Comparison of ENCODE assay signal across 10 mouse cellular contexts in the genomic region with DNA sequence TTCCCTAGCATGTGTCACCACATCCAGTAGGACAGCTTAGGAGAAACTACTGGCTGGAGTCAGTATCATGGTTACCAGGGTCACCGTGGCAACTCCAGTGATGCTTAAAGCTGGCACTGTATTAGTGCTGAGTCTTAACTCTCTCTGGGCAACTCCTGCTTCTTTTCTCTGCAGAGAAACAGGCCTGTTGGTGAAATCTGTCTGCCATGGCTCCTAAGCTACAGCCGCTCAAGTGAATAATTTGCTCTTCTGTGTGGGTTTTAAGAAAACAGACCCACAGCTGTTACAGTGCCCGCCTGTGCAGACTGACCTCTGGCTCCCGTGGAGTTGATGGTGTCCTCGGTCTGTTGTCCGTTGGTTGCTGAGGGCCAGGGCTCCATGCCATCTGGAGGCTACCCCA.
DNase-seq lines count a peak whose midpoint lies in the region; ATAC-seq lines count a peak whose summit lies in the region.
"Had no signal": no experiment of that assay in that cellular context is flagged by ENCODE, and none has a peak within 500 bp of the region (broad histone marks: within the 10 kb centered on the region; RNA-seq: fewer than 3 reads in every experiment).

No protein-coding gene starts in this region.

- peak; percentile 36 for DNase-seq in brain, adult 2 months (ENCODE audit: low read depth, low spot score)
- DNase-seq in brain, embryonic 18.5 days (ENCODE audit: low read depth, low spot score) = peak; percentile 37
- DNase-seq in midbrain, embryonic 11.5 days (ENCODE audit: low spot score, missing footprints) = peak; percentile 89
- DNase-seq in heart, embryonic 10.5 days (ENCODE audit: low spot score) = no peak
- no peak for DNase-seq in lung, postnatal 36 days
- DNase-seq in kidney, postnatal 10 days = no peak
- DNase-seq: heart, postnatal 14 days had no signal

- WGBS in forebrain, embryonic 16.5 days = 32% methylated on average over 6 of the region's 6 CpGs
- 46% methylated on average over 6 of the region's 6 CpGs for WGBS in midbrain, embryonic 11.5 days
- 82% methylated on average over 6 of the region's 6 CpGs for WGBS in heart, embryonic 10.5 days

- ATAC-seq in forebrain, embryonic 16.5 days = peak; percentile 76
- ATAC-seq in midbrain, embryonic 11.5 days (ENCODE audit: low FRiP score) = peak; percentile 69
- no peak for ATAC-seq in monocyte, adult 5-6 weeks (replicated peaks; ENCODE audit: insufficient number of reproducible peaks, low FRiP score, low TSS enrichment, poor library complexity, severe bottlenecking)
- ATAC-seq: liver, embryonic 12.5 days had no signal

- peaks cover 39% of the 10 kb centered on the region for H3K4me1 ChIP-seq in forebrain, embryonic 16.5 days (replicated peaks; ENCODE audit: control insufficient read depth, insufficient read depth, low read length)
- peaks cover 26% of the 10 kb centered on the region for H3K4me1 ChIP-seq in midbrain, embryonic 11.5 days (ENCODE audit: control insufficient read depth, insufficient read depth, low read length)
- peaks cover 10% of the 10 kb centered on the region; the same call in 1 of the 2 replicates for H3K4me1 ChIP-seq in heart, embryonic 10.5 days

- no peaks in the 10 kb centered on the region for H3K9me3 ChIP-seq in forebrain, embryonic 16.5 days (ENCODE audit: control insufficient read depth, low read length)
- no peaks in the 10 kb centered on the region for H3K9me3 ChIP-seq in midbrain, embryonic 11.5 days (ENCODE audit: control insufficient read depth, low read length)
- H3K9me3 ChIP-seq in heart, embryonic 10.5 days = no peaks in the 10 kb centered on the region
- H3K9me3 ChIP-seq: liver, embryonic 12.5 days had no signal

- no peak overlapping the region for H3K9ac ChIP-seq in forebrain, embryonic 16.5 days (replicated peaks; ENCODE audit: low read depth, low read length)
- H3K9ac ChIP-seq in midbrain, embryonic 11.5 days (ENCODE audit: low read length) = no peak overlapping the region
- H3K9ac ChIP-seq: liver, embryonic 12.5 days had no signal

- no peaks in the 10 kb centered on the region for H3K36me3 ChIP-seq in forebrain, embryonic 16.5 days (ENCODE audit: control insufficient read depth, insufficient read depth)
- H3K36me3 ChIP-seq in midbrain, embryonic 11.5 days (ENCODE audit: control insufficient read depth, insufficient read depth, low read length) = no peaks in the 10 kb centered on the region
- no peaks in the 10 kb centered on the region for H3K36me3 ChIP-seq in heart, embryonic 10.5 days
- H3K36me3 ChIP-seq: liver, embryonic 12.5 days had no signal

- H3K27ac ChIP-seq in forebrain, embryonic 16.5 days (ENCODE audit: low read length) = no peak overlapping the region; the same call in none of the 2 replicates
- H3K27ac ChIP-seq in midbrain, embryonic 11.5 days (ENCODE audit: low read depth, low read length) = 0 out of 2 replicates have a peak overlapping the region, but pooled peaks have one; percentile 14
- H3K27ac ChIP-seq in heart, embryonic 10.5 days = no peak overlapping the region
- H3K27ac ChIP-seq: liver, embryonic 12.5 days had no signal

- H3K27me3 ChIP-seq in forebrain, embryonic 16.5 days (replicated peaks; ENCODE audit: control insufficient read depth, insufficient read depth, low read length) = no peaks in the 10 kb centered on the region
- no peaks in the 10 kb centered on the region for H3K27me3 ChIP-seq in midbrain, embryonic 11.5 days (ENCODE audit: control insufficient read depth, insufficient read depth, low read length)
- H3K27me3 ChIP-seq in heart, embryonic 10.5 days (ENCODE audit: insufficient read depth, poor library complexity, severe bottlenecking) = peaks cover 65% of the 10 kb centered on the region
- H3K27me3 ChIP-seq: liver, embryonic 12.5 days had no signal

- no peak overlapping the region for H3K4me3 ChIP-seq in forebrain, embryonic 16.5 days (replicated peaks; ENCODE audit: low read length)
- no peak overlapping the region for H3K4me3 ChIP-seq in midbrain, embryonic 11.5 days (ENCODE audit: low read depth, low read length)
- no peak overlapping the region for H3K4me3 ChIP-seq in heart, embryonic 10.5 days
- H3K4me3 ChIP-seq: liver, embryonic 12.5 days had no signal

- no peak overlapping the region for H3K4me2 ChIP-seq in forebrain, embryonic 16.5 days (ENCODE audit: low read length)
- H3K4me2 ChIP-seq in midbrain, embryonic 11.5 days = no peak overlapping the region
- H3K4me2 ChIP-seq: liver, embryonic 12.5 days had no signal

Comparison
In these comparisons a context has a peak if more than half of its experiments do, and no peak if none do; other contexts are left out.
1. DNase-seq: peak in brain, adult 2 months (single experiment), brain, embryonic 18.5 days (single experiment) and midbrain, embryonic 11.5 days (single experiment); none in heart, embryonic 10.5 days (single experiment), lung, postnatal 36 days (single experiment) and kidney, postnatal 10 days (single experiment).